Mouse (Mus musculus) liver, postnatal 0 days (tissue): ENCODE measurements at regions not wholly inside any gene's neighbourhood (a gene's known extent, or its start where the extent isn't known, plus 50 kb on each side); places are given as distances from the start of the nearest gene placed in this dataset.

ENCODE experiments used
- ATAC-seq: fragments of 200-750 bp; cut with Nextera tagmentation; 2 replicates; pipeline ENCODE4 v1.8.0; 2017; ENCODE audit warnings: mild to moderate bottlenecking, moderate library complexity
- DNase-seq: peaks from one replicate; pipeline ENCODE4 v3.0.0-alpha.2; 2016
- H3K27ac ChIP-seq: fragments of 300-500 bp; sonication (generic); 2 replicates; pipeline ENCODE4 v1.5.1; 2014; ENCODE audit warnings: antibody characterized with exemption, moderate library complexity, mild to moderate bottlenecking, low read depth
- H3K27me3 ChIP-seq: fragments of 300-500 bp; sonication (generic); 2 replicates; pipeline ENCODE4 v1.6.1; 2014; ENCODE audit warnings: low read length, control low read depth, mixed read lengths; ENCODE audit not compliant: insufficient read depth
- H3K36me3 ChIP-seq: fragments of 300-500 bp; sonication (generic); replicated peaks from 2 replicates; pipeline ENCODE4 v1.6.1; 2014; ENCODE audit warnings: mild to moderate bottlenecking, control low read depth, low read length, moderate library complexity, mixed read lengths; ENCODE audit not compliant: insufficient read depth
- H3K4me1 ChIP-seq: fragments of 300-500 bp; sonication (generic); 2 replicates; pipeline ENCODE4 v1.6.1; 2014; ENCODE audit warnings: antibody characterized with exemption, mild to moderate bottlenecking, control low read depth; ENCODE audit not compliant: insufficient read depth
- H3K4me2 ChIP-seq: fragments of 300-500 bp; sonication (generic); 2 replicates; pipeline ENCODE4 v1.6.1; 2014; ENCODE audit warnings: low read depth, mild to moderate bottlenecking, low read length, moderate library complexity, mixed read lengths
- H3K4me3 ChIP-seq: fragments of 300-500 bp; sonication (generic); 2 replicates; pipeline ENCODE4 v1.5.1; 2014; ENCODE audit warnings: low read depth, low read length
- H3K9ac ChIP-seq: fragments of 300-500 bp; sonication (generic); replicated peaks from 2 replicates; pipeline ENCODE4 v1.6.1; 2014; ENCODE audit warnings: mild to moderate bottlenecking, moderate library complexity
- H3K9me3 ChIP-seq: fragments of 300-500 bp; sonication (generic); 2 replicates; pipeline ENCODE4 v1.6.1; 2016; ENCODE audit warnings: mild to moderate bottlenecking, control low read depth, low read length, mixed read lengths
- CTCF ChIP-seq: sonication (generic); IDR thresholded peaks from 2 replicates; pipeline ENCODE4 v1.5.1; 2016; ENCODE audit warnings: antibody characterized with exemption, low read depth
- EP300 ChIP-seq: IDR thresholded peaks from 2 replicates; pipeline ENCODE4 v1.6.1; 2016; ENCODE audit warnings: antibody characterized with exemption, low read depth, mild to moderate bottlenecking
- WGBS: fragments of 180-500 bp; shearing (Covaris S2); extraction: QIAGEN DNeasy Blood & Tissue Kit; methylation state at CpG from one replicate; pipeline ENCODE4 v1.1.7; 2014; ENCODE audit not compliant: insufficient replicate concordance; 5-methylcytosine and 5-hydroxymethylcytosine counted together

- Histone ChIP-seq H3K36me3 (no peaks in the 10 kb centered on the region), H3K4me3 (no peak overlapping the region), H3K9me3 (no peaks in the 10 kb centered on the region), H3K4me2 (no peak overlapping the region), H3K9ac (no peak overlapping the region), H3K27ac (no peak overlapping the region), H3K27me3 (no peaks in the 10 kb centered on the region), H3K4me1 (no peaks in the 10 kb centered on the region)
- ATAC-seq (no peak), DNase-seq (no peak)
- 88% methylated on average over 8 of the region's 8 CpGs for WGBS
- TF ChIP-seq EP300 (no peak), CTCF (no peak)
Observed at GRCm38 (mm10) chr7:36829710-36830109, 131.8 kb downstream of the Tshz3 start.

- Histone ChIP-seq H3K9ac (no peak overlapping the region), H3K4me1 (no peaks in the 10 kb centered on the region), H3K9me3 (no peaks in the 10 kb centered on the region), H3K4me2 (no peak overlapping the region), H3K27me3 (no peaks in the 10 kb centered on the region), H3K4me3 (no peak overlapping the region), H3K36me3 (no peaks in the 10 kb centered on the region), H3K27ac (no peak overlapping the region)
- 65% methylated on average over 2 of the region's 2 CpGs for WGBS
- TF ChIP-seq EP300 (no peak), CTCF (no peak)
- ATAC-seq (no peak), DNase-seq (no peak)
Observed at GRCm38 (mm10) chr7:36830155-36830554, 132.2 kb downstream of the Tshz3 start.

GRCm38 (mm10) chr7:36848279-36848678, 150.4 kb downstream of the Tshz3 start:
- H3K4me1 ChIP-seq, result no peaks in the 10 kb centered on the region
- H3K27me3 ChIP-seq, result no peaks in the 10 kb centered on the region
- H3K9me3 ChIP-seq, result no peaks in the 10 kb centered on the region
- ATAC-seq (no peak), DNase-seq (no peak)
- no peak overlapping the region for H3K27ac ChIP-seq
- no peak for TF ChIP-seq CTCF
- no peak for TF ChIP-seq EP300
- H3K4me3 ChIP-seq, result no peak overlapping the region
- 65% methylated on average over 2 of the region's 2 CpGs for WGBS
- H3K9ac ChIP-seq, result no peak overlapping the region
- no peak overlapping the region for H3K4me2 ChIP-seq
- H3K36me3 ChIP-seq, result no peaks in the 10 kb centered on the region

DNA sequence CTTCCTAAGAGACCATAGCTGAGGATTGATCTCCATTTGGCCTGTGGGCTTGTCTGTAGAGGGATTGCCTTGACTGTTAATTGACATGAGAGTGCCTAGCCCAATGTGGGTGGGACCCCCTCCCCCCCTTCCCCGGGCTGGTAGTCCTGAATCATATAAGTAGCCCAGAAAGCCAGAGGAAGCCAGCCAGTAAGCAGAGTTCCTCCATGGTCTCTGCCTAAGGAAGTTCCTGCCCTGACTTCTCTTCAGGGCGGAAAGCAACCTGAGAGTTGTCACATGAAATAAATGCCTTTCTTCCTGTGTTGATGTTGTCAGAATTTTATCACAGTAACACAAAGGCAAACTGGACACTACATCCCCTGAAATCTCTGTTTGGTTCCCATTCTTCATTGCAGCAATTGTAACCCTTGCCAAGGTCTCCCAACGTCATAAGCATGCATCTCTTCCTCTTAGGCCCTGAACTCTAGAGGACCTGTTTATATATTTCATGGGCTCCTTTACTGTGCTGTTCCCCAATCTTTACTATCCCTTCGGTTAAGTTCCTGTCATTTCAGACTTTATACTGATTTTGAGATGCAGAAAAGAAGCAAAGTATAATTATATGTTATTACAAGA, 153.5 kb downstream of the Tshz3 start:
- no peak overlapping the region for H3K4me3 ChIP-seq
- H3K9me3 ChIP-seq, result no peaks in the 10 kb centered on the region
- no peaks in the 10 kb centered on the region for H3K36me3 ChIP-seq
- ATAC-seq (no peak), DNase-seq (no peak)
- no peak overlapping the region for H3K9ac ChIP-seq
- no peaks in the 10 kb centered on the region for H3K4me1 ChIP-seq
- TF ChIP-seq CTCF, result no peak
- TF ChIP-seq EP300, result no peak
- H3K27me3 ChIP-seq, result no peaks in the 10 kb centered on the region
- no peak overlapping the region for H3K27ac ChIP-seq
- 48% methylated on average over 4 of the region's 4 CpGs for WGBS
- H3K4me2 ChIP-seq, result no peak overlapping the region

- H3K4me2 ChIP-seq, result no peak overlapping the region
- no peak overlapping the region for H3K9ac ChIP-seq
- ATAC-seq, result no peak
- no peaks in the 10 kb centered on the region for H3K27me3 ChIP-seq
- H3K4me1 ChIP-seq, result no peaks in the 10 kb centered on the region
- H3K27ac ChIP-seq, result no peak overlapping the region
- TF ChIP-seq EP300 (no peak), CTCF (0 out of 2 replicates have a peak, but pooled peaks have one; percentile 9)
- H3K4me3 ChIP-seq, result no peak overlapping the region
- no peaks in the 10 kb centered on the region for H3K9me3 ChIP-seq
- DNase-seq, result no peak
- H3K36me3 ChIP-seq, result no peaks in the 10 kb centered on the region
Observed at GRCm38 (mm10) chr7:36854308-36854707, 156.4 kb downstream of the Tshz3 start.

DNA sequence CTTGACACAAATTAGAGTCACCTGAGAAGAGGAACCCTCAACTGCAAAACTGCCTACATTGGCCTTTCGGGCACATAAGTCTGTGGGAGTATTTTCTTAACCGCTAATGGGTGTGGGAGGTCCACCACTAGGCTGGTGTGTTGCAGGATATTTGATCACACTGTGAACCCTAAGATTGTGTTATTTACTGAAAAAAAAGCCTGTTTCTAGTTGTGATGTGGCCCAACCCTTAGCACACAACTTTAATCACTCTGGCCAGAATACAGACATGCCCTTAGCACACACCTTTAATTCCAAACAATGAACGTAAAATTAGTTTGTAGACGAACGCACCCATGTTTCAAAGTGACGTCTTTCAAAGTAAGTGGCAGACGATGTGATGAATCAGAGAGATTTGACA, 161.5 kb downstream of the Tshz3 start:
- TF ChIP-seq EP300, result no peak
- no peak for TF ChIP-seq CTCF
- WGBS, result 83% methylated on average over 7 of the region's 7 CpGs
- Histone ChIP-seq H3K9me3 (no peaks in the 10 kb centered on the region), H3K4me1 (no peaks in the 10 kb centered on the region), H3K27me3 (no peaks in the 10 kb centered on the region), H3K27ac (no peak overlapping the region), H3K4me2 (no peak overlapping the region), H3K4me3 (no peak overlapping the region), H3K36me3 (no peaks in the 10 kb centered on the region), H3K9ac (no peak overlapping the region)
- DNase-seq (no peak), ATAC-seq (no peak)

GRCm38 (mm10) chr7:36862481-36862880, 164.6 kb downstream of the Tshz3 start:
- ATAC-seq, result no peak
- Histone ChIP-seq H3K27me3 (no peaks in the 10 kb centered on the region), H3K9ac (no peak overlapping the region), H3K4me1 (no peaks in the 10 kb centered on the region), H3K9me3 (no peaks in the 10 kb centered on the region), H3K4me3 (no peak overlapping the region), H3K27ac (no peak overlapping the region), H3K36me3 (no peaks in the 10 kb centered on the region), H3K4me2 (no peak overlapping the region)
- TF ChIP-seq CTCF, result no peak
- no peak for TF ChIP-seq EP300
- WGBS, result 81% methylated on average over 7 of the region's 7 CpGs
- no peak for DNase-seq
